Mouse (Mus musculus): ENCODE results near the gene Zfp292. TPM values are rescaled to one million over a fixed set of nuclear protein-coding genes. Genes with fewer than 3 reads are reported as not detected.

Zfp292 gene
- polyA plus RNA-seq, 1 experiment from 2014 or later, result 22.1 TPM

- 95% methylated on average over 1 of the region's 1 CpGs for WGBS
These were observed 16.6 kb upstream of the Zfp292 start for GRCm38 (mm10) chr4:34899322-34899721.

DNA sequence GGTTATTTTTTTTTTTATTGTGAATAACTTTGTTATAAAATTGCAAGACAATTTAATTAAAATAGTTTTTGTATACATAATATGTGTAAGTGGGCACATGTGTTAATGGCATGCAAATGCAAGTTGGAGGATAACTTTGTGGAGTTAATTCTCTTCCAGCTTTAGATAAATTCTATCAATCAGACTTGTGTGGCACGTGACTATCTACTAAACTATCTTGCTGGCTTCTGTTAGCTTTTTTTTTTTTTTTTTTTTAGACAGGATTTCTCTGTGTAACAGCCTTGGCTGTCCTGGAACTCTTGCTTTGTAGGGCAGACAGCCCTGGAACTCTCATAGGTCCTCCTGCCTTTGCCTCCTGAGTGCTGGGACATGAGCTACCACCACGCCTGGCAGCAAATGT is 15.7 kb upstream of the Zfp292 start:
- H3K36me3 ChIP-seq, result no peaks in the 10 kb centered on the region
- H3K27me3 ChIP-seq (ENCODE audit: low read depth, poor library complexity, severe bottlenecking), result no peaks in the 10 kb centered on the region
- no peak overlapping the region for H3K4me3 ChIP-seq
- H3K27ac ChIP-seq (replicated peaks), result no peak overlapping the region
- 77% methylated on average over 2 of the region's 2 CpGs for WGBS
- no peaks in the 10 kb centered on the region for H3K9me3 ChIP-seq (replicated peaks)
- H3K4me1 ChIP-seq, result peaks cover 5% of the 10 kb centered on the region; the same call in 1 of the 2 replicates
- no peak for DNase-seq (ENCODE audit: low spot score)

More at GRCm38 (mm10) chr4:34899322-34899721, 16.6 kb upstream of the Zfp292 start:
- Histone ChIP-seq H3K36me3 (no peaks in the 10 kb centered on the region), H3K4me3 (no peak overlapping the region), H3K9me3 (replicated peaks) (no peaks in the 10 kb centered on the region), H3K27ac (replicated peaks) (no peak overlapping the region), H3K4me1 (peaks cover 5% of the 10 kb centered on the region; the same call in 1 of the 2 replicates), H3K27me3 (ENCODE audit: low read depth, poor library complexity, severe bottlenecking) (no peaks in the 10 kb centered on the region)
- DNase-seq (ENCODE audit: low spot score), result no peak

GRCm38 (mm10) chr4:34893479-34893878 is 10.7 kb upstream of the Zfp292 start, which contains the start of gene Cga:
TSS of gene Cga (plus strand) at chr4:34893779.
- Histone ChIP-seq H3K9me3 (replicated peaks) (no peaks in the 10 kb centered on the region), H3K36me3 (no peaks in the 10 kb centered on the region), H3K27ac (replicated peaks) (no peak within 1 kb of the TSS), H3K27me3 (ENCODE audit: low read depth, poor library complexity, severe bottlenecking) (peaks cover 36% of the 10 kb centered on the region), H3K4me3 (no peak within 1 kb of the TSS), H3K4me1 (peaks cover 7% of the 10 kb centered on the region; the same call in 1 of the 2 replicates)
- WGBS, result 78% methylated on average over 1 of the region's 1 CpGs
- no peak for DNase-seq (ENCODE audit: low spot score)

DNA sequence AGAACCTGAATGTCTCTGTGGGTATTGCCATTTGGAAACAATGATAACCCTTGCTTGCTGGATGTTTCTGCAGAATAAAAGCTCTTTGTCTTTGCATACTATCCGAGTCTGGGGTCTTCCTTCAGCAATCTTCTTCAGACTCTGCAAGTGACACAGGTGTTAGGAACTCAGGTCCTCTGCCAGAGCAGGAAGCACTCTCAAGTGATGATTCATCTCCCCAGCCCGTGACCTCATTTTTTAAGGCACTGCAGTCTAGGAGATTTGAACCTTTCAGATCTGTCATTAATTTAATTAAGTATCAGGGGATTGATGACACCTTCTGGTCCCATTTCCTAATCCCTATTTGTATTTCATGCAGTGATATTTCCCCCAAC is 7.0 kb upstream of the Zfp292 start:
- Histone ChIP-seq H3K4me3 (no peak overlapping the region), H3K27ac (replicated peaks) (no peak overlapping the region), H3K9me3 (replicated peaks) (no peaks in the 10 kb centered on the region), H3K27me3 (ENCODE audit: low read depth, poor library complexity, severe bottlenecking) (peaks cover 43% of the 10 kb centered on the region), H3K36me3 (no peaks in the 10 kb centered on the region), H3K4me1 (peaks cover 26% of the 10 kb centered on the region)
- 25% methylated on average over 2 of the region's 2 CpGs for WGBS
- DNase-seq (ENCODE audit: low spot score), result no peak

GRCm38 (mm10) chr4:34889101-34889811 is 6.5 kb upstream of the Zfp292 start:
- peaks cover 26% of the 10 kb centered on the region for H3K4me1 ChIP-seq
- WGBS, result 8% methylated on average over 15 of the region's 15 CpGs
- H3K36me3 ChIP-seq, result no peaks in the 10 kb centered on the region
- H3K9me3 ChIP-seq (replicated peaks), result no peaks in the 10 kb centered on the region
- no peak for DNase-seq (ENCODE audit: low spot score)
- H3K4me3 ChIP-seq, result no peak overlapping the region
- peaks cover 43% of the 10 kb centered on the region for H3K27me3 ChIP-seq (ENCODE audit: low read depth, poor library complexity, severe bottlenecking)
- no peak overlapping the region for H3K27ac ChIP-seq (replicated peaks)

DNA sequence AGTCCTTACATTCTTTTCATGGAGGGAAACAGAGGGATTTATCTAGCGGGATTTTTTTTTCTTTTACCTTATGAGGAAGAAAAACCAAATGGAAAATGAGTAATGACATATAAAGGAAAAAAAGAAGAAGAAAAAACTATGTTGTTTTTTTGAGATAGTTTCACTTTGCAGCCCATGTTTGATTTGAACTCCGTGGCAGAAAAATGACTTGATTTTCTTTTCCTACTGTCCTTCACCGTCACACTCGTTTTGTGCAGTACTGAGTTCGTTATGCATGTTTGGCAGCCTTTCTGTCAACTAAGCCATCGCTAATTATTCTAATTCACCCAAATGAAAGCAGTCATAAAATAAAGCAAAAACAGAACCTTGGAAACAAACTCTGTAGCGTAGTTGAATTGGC is 4.5 kb upstream of the Zfp292 start:
- DNase-seq (ENCODE audit: low spot score), result no peak
- no peaks in the 10 kb centered on the region for H3K9me3 ChIP-seq (replicated peaks)
- 19% methylated on average over 7 of the region's 7 CpGs for WGBS
- H3K4me3 ChIP-seq, result peak overlapping the region; percentile 84
- peak overlapping the region; percentile 97 for H3K27ac ChIP-seq (replicated peaks)
- peaks cover 35% of the 10 kb centered on the region for H3K4me1 ChIP-seq
- peaks cover 43% of the 10 kb centered on the region for H3K27me3 ChIP-seq (ENCODE audit: low read depth, poor library complexity, severe bottlenecking)
- no peaks in the 10 kb centered on the region for H3K36me3 ChIP-seq

- H3K4me3 ChIP-seq, result peak overlapping the region; percentile 84
- peaks cover 38% of the 10 kb centered on the region for H3K27me3 ChIP-seq (ENCODE audit: low read depth, poor library complexity, severe bottlenecking)
- under 1% methylated on average over 48 of the region's 48 CpGs for WGBS
- peaks cover 37% of the 10 kb centered on the region for H3K4me1 ChIP-seq
- peak; percentile 88 for DNase-seq (ENCODE audit: low spot score)
- peak overlapping the region; percentile 97 for H3K27ac ChIP-seq (replicated peaks)
- no peaks in the 10 kb centered on the region for H3K9me3 ChIP-seq (replicated peaks)
- H3K36me3 ChIP-seq, result no peaks in the 10 kb centered on the region
These were observed 3.8 kb upstream of the Zfp292 start for GRCm38 (mm10) chr4:34886490-34887111.

GRCm38 (mm10) chr4:34885631-34886351 is 3.0 kb upstream of the Zfp292 start:
- Histone ChIP-seq H3K27ac (replicated peaks) (peak overlapping the region; percentile 97), H3K27me3 (ENCODE audit: low read depth, poor library complexity, severe bottlenecking) (peaks cover 30% of the 10 kb centered on the region), H3K9me3 (replicated peaks) (no peaks in the 10 kb centered on the region), H3K4me1 (peaks cover 45% of the 10 kb centered on the region), H3K36me3 (peaks cover 5% of the 10 kb centered on the region; the same call in 1 of the 2 replicates), H3K4me3 (peak overlapping the region; percentile 84)
- WGBS, result 65% methylated on average over 9 of the region's 9 CpGs
- no peak for DNase-seq (ENCODE audit: low spot score)

GRCm38 (mm10) chr4:34883366-34884029 is 738 bp upstream of the Zfp292 start:
- H3K36me3 ChIP-seq, result peaks cover 27% of the 10 kb centered on the region
- peaks cover 6% of the 10 kb centered on the region; the same call in 1 of the 2 replicates for H3K9me3 ChIP-seq (replicated peaks)
- peak overlapping the region; percentile 100 for H3K27ac ChIP-seq (replicated peaks)
- H3K27me3 ChIP-seq (ENCODE audit: low read depth, poor library complexity, severe bottlenecking), result peaks cover 7% of the 10 kb centered on the region
- H3K4me1 ChIP-seq, result peaks cover 40% of the 10 kb centered on the region
- H3K4me3 ChIP-seq, result peak overlapping the region; percentile 90
- WGBS, result 56% methylated on average over 16 of the region's 16 CpGs
- DNase-seq (ENCODE audit: low spot score), result no peak

DNA sequence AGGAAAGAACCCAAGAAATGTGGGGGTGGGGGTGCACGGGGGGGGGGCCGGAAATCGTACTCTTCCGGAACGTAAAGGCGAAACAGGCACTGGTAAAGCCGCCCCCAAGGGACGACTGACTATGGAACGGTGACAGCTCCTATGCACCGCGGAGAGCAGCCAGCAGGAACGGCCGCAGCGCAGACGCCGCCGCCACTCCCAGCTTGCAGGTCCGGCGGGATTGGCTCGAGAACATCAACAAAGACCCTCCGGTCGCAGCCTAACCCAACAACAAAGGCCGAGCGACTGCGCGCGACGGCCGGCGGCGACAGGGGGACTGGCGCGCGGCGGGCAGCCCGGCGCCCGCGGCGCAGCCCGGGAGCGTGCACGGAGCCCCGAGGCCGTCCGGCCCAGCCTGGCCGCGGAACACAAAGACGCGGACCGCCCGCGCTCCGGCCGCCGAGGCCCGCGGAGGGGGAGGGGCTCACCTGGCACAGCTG is 430 bp downstream of the Zfp292 start:
- peaks cover 38% of the 10 kb centered on the region for H3K36me3 ChIP-seq
- H3K4me1 ChIP-seq, result peaks cover 36% of the 10 kb centered on the region
- WGBS, result under 1% methylated on average over 46 of the region's 58 CpGs
- peak; percentile 81 for DNase-seq (ENCODE audit: low spot score)
- peak overlapping the region; percentile 100 for H3K27ac ChIP-seq (replicated peaks)
- H3K27me3 ChIP-seq (ENCODE audit: low read depth, poor library complexity, severe bottlenecking), result no peaks in the 10 kb centered on the region
- peaks cover 15% of the 10 kb centered on the region; the same call in 1 of the 2 replicates for H3K9me3 ChIP-seq (replicated peaks)
- peak overlapping the region; percentile 90 for H3K4me3 ChIP-seq

DNA sequence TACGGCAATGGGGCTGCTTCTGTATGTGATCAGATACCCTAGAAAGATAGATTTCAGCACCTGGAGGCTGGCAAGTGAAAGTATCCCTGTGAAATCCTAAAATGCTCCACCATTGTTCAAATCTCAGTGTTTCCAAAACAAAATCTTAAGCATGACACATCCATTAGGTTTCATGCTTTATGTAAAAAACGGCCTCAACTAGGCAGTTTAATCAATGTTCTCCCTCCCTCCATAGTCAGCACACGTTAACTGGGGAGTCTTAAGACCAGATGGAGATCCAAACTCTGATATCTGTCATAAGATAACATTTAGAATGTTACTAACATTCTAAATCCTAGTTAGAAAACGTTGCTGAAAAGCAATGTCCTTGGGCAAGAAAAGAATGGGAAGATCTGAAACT is 909 bp downstream of the Zfp292 start:
- Histone ChIP-seq H3K9me3 (replicated peaks) (peaks cover 19% of the 10 kb centered on the region), H3K4me1 (peaks cover 32% of the 10 kb centered on the region), H3K27me3 (ENCODE audit: low read depth, poor library complexity, severe bottlenecking) (no peaks in the 10 kb centered on the region), H3K4me3 (peak overlapping the region; percentile 90), H3K36me3 (peaks cover 43% of the 10 kb centered on the region), H3K27ac (replicated peaks) (peak overlapping the region; percentile 100)
- DNase-seq (ENCODE audit: low spot score), result no peak
- 26% methylated on average over 4 of the region's 4 CpGs for WGBS

GRCm38 (mm10) chr4:34880921-34881650 is 1.7 kb downstream of the Zfp292 start:
- H3K4me3 ChIP-seq, result peak overlapping the region; percentile 90
- no peak for DNase-seq (ENCODE audit: low spot score)
- no peaks in the 10 kb centered on the region for H3K27me3 ChIP-seq (ENCODE audit: low read depth, poor library complexity, severe bottlenecking)
- peaks cover 25% of the 10 kb centered on the region for H3K9me3 ChIP-seq (replicated peaks)
- WGBS, result 93% methylated on average over 10 of the region's 10 CpGs
- H3K27ac ChIP-seq (replicated peaks), result no peak overlapping the region
- H3K4me1 ChIP-seq, result peaks cover 25% of the 10 kb centered on the region
- peaks cover 50% of the 10 kb centered on the region for H3K36me3 ChIP-seq
